Mouse (Mus musculus): ENCODE data around the gene Gif.

DNA sequence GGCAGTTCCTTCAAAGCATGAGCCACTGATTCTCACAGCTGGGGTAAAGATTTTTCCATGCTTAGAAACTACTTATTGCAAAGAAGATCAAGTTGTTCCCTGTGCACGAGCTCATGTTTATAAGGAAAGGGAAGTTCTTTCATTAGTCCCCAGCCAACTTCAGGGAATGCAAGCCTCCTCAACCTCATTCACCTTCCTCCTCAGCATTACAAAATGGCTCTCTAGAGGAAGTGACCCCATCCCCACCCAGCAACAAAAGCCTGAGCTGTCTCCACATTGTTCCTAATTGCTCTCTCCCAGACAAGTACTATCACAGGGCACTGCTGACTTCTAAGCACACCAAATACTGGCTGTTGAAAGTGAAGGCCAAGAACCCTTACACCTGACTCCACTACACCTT is 57.1 kb downstream of the Gif start:
- no peak for TF ChIP-seq CTCF (IDR thresholded peaks at IDR 0.05)
- peak; percentile 32; the same call in 1 of the 2 replicates for TF ChIP-seq POLR2A (IDR thresholded peaks at IDR 0.05; ENCODE audit: insufficient read depth, low read depth, low read length)
- 0 out of 2 replicates have a peak, but pooled peaks have one; percentile 54 for TF ChIP-seq EP300 (IDR thresholded peaks at IDR 0.05; ENCODE audit: insufficient read depth, low read depth, low read length)
